Mouse (Mus musculus): Measurements from ENCODE around the gene Pde11a. TPM values are rescaled to one million over a fixed set of nuclear protein-coding genes. Genes with fewer than 3 reads are reported as not detected.

Pde11a gene
- polyA plus RNA-seq, 1 experiment, result not detected

- no peak for DNase-seq
- H3K4me3 ChIP-seq (replicated peaks; ENCODE audit: extremely low read depth, low read depth, low read length), result no peak overlapping the region
- TF ChIP-seq POLR2A (IDR thresholded peaks at IDR 0.05; ENCODE audit: borderline replicate concordance, extremely low read depth, low read depth, low read length), result no peak
- no peaks in the 10 kb centered on the region for H3K4me1 ChIP-seq (ENCODE audit: control insufficient read depth, insufficient read depth, low read length)
- 58% methylated on average over 1 of the region's 1 CpGs for WGBS
These were observed 285.6 kb downstream of the Pde11a start for GRCm38 (mm10) chr2:76052897-76053505.

- no peaks in the 10 kb centered on the region for H3K4me1 ChIP-seq (ENCODE audit: control insufficient read depth, insufficient read depth, low read length)
- 58% methylated on average over 11 of the region's 11 CpGs for whole genome bisulfite sequencing
- TF ChIP-seq CTCF (IDR thresholded peaks at IDR 0.05; ENCODE audit: insufficient read depth, low read length) (no peak), POLR2A (IDR thresholded peaks at IDR 0.05; ENCODE audit: borderline replicate concordance, extremely low read depth, low read depth, low read length) (no peak)
- H3K4me3 ChIP-seq (replicated peaks; ENCODE audit: extremely low read depth, low read depth, low read length), result no peak overlapping the region
- no peak for DNase-seq
These were observed 287.2 kb downstream of the Pde11a start for GRCm38 (mm10) chr2:76051385-76051784.

GRCm38 (mm10) chr2:76050911-76051310, 287.7 kb downstream of the Pde11a start:
- no peak for DNase-seq
- Histone ChIP-seq H3K4me1 (ENCODE audit: control insufficient read depth, insufficient read depth, low read length) (no peaks in the 10 kb centered on the region), H3K4me3 (replicated peaks; ENCODE audit: extremely low read depth, low read depth, low read length) (no peak overlapping the region)
- WGBS, result 62% methylated on average over 4 of the region's 4 CpGs
- TF ChIP-seq CTCF (IDR thresholded peaks at IDR 0.05; ENCODE audit: insufficient read depth, low read length), result no peak
- no peak for TF ChIP-seq POLR2A (IDR thresholded peaks at IDR 0.05; ENCODE audit: borderline replicate concordance, extremely low read depth, low read depth, low read length)

- TF ChIP-seq CTCF (IDR thresholded peaks at IDR 0.05; ENCODE audit: insufficient read depth, low read length), result no peak
- TF ChIP-seq POLR2A (IDR thresholded peaks at IDR 0.05; ENCODE audit: borderline replicate concordance, extremely low read depth, low read depth, low read length), result no peak
- Histone ChIP-seq H3K4me1 (ENCODE audit: control insufficient read depth, insufficient read depth, low read length) (no peaks in the 10 kb centered on the region), H3K4me3 (replicated peaks; ENCODE audit: extremely low read depth, low read depth, low read length) (no peak overlapping the region)
- DNase-seq, result no peak
- 77% methylated on average over 10 of the region's 10 CpGs for WGBS
These were observed 288.5 kb downstream of the Pde11a start for GRCm38 (mm10) chr2:76050092-76050491.

- no peak overlapping the region for H3K4me3 ChIP-seq (replicated peaks; ENCODE audit: extremely low read depth, low read depth, low read length)
- no peak for DNase-seq
These were observed 289.0 kb downstream of the Pde11a start for GRCm38 (mm10) chr2:76049529-76049928.

GRCm38 (mm10) chr2:76047740-76048139, 290.8 kb downstream of the Pde11a start:
- Histone ChIP-seq H3K4me1 (ENCODE audit: control insufficient read depth, insufficient read depth, low read length) (no peaks in the 10 kb centered on the region), H3K4me3 (replicated peaks; ENCODE audit: extremely low read depth, low read depth, low read length) (no peak overlapping the region)
- WGBS, result 88% methylated on average over 12 of the region's 12 CpGs
- DNase-seq, result no peak
- TF ChIP-seq POLR2A (IDR thresholded peaks at IDR 0.05; ENCODE audit: borderline replicate concordance, extremely low read depth, low read depth, low read length) (no peak), CTCF (IDR thresholded peaks at IDR 0.05; ENCODE audit: insufficient read depth, low read length) (no peak)

More at GRCm38 (mm10) chr2:76049529-76049928, 289.0 kb downstream of the Pde11a start:
- TF ChIP-seq CTCF (IDR thresholded peaks at IDR 0.05; ENCODE audit: insufficient read depth, low read length) (no peak), POLR2A (IDR thresholded peaks at IDR 0.05; ENCODE audit: borderline replicate concordance, extremely low read depth, low read depth, low read length) (no peak)
- WGBS, result 58% methylated on average over 8 of the region's 8 CpGs
- H3K4me1 ChIP-seq (ENCODE audit: control insufficient read depth, insufficient read depth, low read length), result no peaks in the 10 kb centered on the region

- 75% methylated on average over 10 of the region's 10 CpGs for WGBS
- TF ChIP-seq CTCF (IDR thresholded peaks at IDR 0.05; ENCODE audit: insufficient read depth, low read length) (no peak), POLR2A (IDR thresholded peaks at IDR 0.05; ENCODE audit: borderline replicate concordance, extremely low read depth, low read depth, low read length) (no peak)
- no peak for DNase-seq
- H3K4me3 ChIP-seq (replicated peaks; ENCODE audit: extremely low read depth, low read depth, low read length), result no peak overlapping the region
- H3K4me1 ChIP-seq (ENCODE audit: control insufficient read depth, insufficient read depth, low read length), result no peaks in the 10 kb centered on the region
These were observed 296.4 kb downstream of the Pde11a start for GRCm38 (mm10) chr2:76042210-76042609.

GRCm38 (mm10) chr2:76040116-76040515, 298.5 kb downstream of the Pde11a start:
- no peak for TF ChIP-seq CTCF (IDR thresholded peaks at IDR 0.05; ENCODE audit: insufficient read depth, low read length)
- TF ChIP-seq POLR2A (IDR thresholded peaks at IDR 0.05; ENCODE audit: borderline replicate concordance, extremely low read depth, low read depth, low read length), result no peak
- DNase-seq, result no peak
- Histone ChIP-seq H3K4me3 (replicated peaks; ENCODE audit: extremely low read depth, low read depth, low read length) (no peak overlapping the region), H3K4me1 (ENCODE audit: control insufficient read depth, insufficient read depth, low read length) (no peaks in the 10 kb centered on the region)
- 87% methylated on average over 7 of the region's 7 CpGs for WGBS

- Histone ChIP-seq H3K4me3 (replicated peaks; ENCODE audit: extremely low read depth, low read depth, low read length) (no peak overlapping the region), H3K4me1 (ENCODE audit: control insufficient read depth, insufficient read depth, low read length) (no peaks in the 10 kb centered on the region)
- no peak for TF ChIP-seq POLR2A (IDR thresholded peaks at IDR 0.05; ENCODE audit: borderline replicate concordance, extremely low read depth, low read depth, low read length)
- TF ChIP-seq CTCF (IDR thresholded peaks at IDR 0.05; ENCODE audit: insufficient read depth, low read length), result no peak
- DNase-seq, result no peak
- WGBS, result 43% methylated on average over 8 of the region's 8 CpGs
These were observed 308.5 kb downstream of the Pde11a start for GRCm38 (mm10) chr2:76030080-76030479.

GRCm38 (mm10) chr2:76029081-76029901, 309.3 kb downstream of the Pde11a start:
- DNase-seq, result no peak
- Histone ChIP-seq H3K4me1 (ENCODE audit: control insufficient read depth, insufficient read depth, low read length) (no peaks in the 10 kb centered on the region), H3K4me3 (replicated peaks; ENCODE audit: extremely low read depth, low read depth, low read length) (no peak overlapping the region)
- TF ChIP-seq POLR2A (IDR thresholded peaks at IDR 0.05; ENCODE audit: borderline replicate concordance, extremely low read depth, low read depth, low read length) (no peak), CTCF (IDR thresholded peaks at IDR 0.05; ENCODE audit: insufficient read depth, low read length) (no peak)
- 21% methylated on average over 20 of the region's 20 CpGs for WGBS
